Mouse (Mus musculus): ENCODE results near the gene Gm49378. TPM values are rescaled to one million over a fixed set of nuclear protein-coding genes. Genes with fewer than 3 reads are reported as not detected.

The Gm49378 gene
- 1.5 and 1.8 TPM in 2 replicates for polyA plus RNA-seq (2015; fragmentation: Nextera tagmentation; extraction: Ambion mirVana)

DNA sequence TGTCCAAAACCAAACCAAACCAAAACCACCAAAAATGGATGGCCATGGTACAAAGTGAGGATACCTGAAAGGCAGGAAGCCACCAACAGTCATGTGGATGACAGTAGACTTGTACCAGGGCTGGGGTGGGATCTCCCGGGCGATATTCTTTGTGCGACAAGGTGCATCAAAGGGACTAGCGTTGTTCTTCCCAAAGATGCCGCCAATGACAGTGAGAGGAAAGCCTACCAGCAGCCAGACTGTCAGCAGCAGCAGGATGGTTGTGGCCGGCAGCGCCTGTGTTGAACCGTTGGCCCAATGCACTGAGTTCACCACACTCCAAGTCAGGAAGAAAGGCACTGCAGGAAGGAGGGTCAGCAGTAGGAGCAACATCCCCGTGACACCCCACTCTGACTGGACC, at the start of gene Gm49378:
Gene Gm49378, minus strand, starts transcription at position 101 of the 400 bp plus-strand sequence.
- no peak within 1 kb of the TSS for H3K4me3 ChIP-seq (ENCODE audit: low read length)

DNA sequence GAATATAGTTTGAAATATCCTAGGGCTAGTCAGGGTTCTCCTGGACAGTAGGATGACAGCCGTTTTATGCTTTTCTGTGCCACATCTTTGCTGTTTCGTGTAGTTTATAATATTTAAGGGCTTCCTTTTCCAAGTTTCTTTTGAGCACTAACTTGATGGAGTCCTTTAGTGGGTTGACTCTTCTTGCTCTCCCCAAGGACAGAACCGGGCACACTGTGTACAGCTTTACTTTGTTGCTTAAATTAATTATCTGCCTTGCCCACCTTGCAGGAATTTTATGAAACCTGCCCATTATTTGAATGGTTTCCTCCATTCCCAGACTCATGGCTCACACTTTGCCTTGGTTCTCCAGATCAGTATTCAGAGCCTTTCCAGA, 44.4 kb upstream of the Gm49378 start:
- Histone ChIP-seq H3K9me3 (ENCODE audit: control insufficient read depth, low read length) (no peaks in the 10 kb centered on the region), H3K9ac (ENCODE audit: low read length) (peak overlapping the region; percentile 78), H3K4me1 (replicated peaks; ENCODE audit: control insufficient read depth, insufficient read depth, low read length) (peaks cover 10% of the 10 kb centered on the region), H3K27me3 (ENCODE audit: control insufficient read depth, insufficient read depth, low read depth, low read length) (no peaks in the 10 kb centered on the region), H3K4me2 (ENCODE audit: low read depth, low read length) (peak overlapping the region; percentile 74), H3K4me3 (ENCODE audit: low read length) (peak overlapping the region; percentile 78), H3K27ac (ENCODE audit: low read length) (peak overlapping the region; percentile 90), H3K36me3 (ENCODE audit: control insufficient read depth, insufficient read depth, low read length) (peaks cover 19% of the 10 kb centered on the region)
- peak; percentile 23 for ATAC-seq (ENCODE audit: low read depth)
- 10% methylated on average over 3 of the region's 3 CpGs for WGBS

More for the DNA sequence above, at the start of gene Gm49378:
- Histone ChIP-seq H3K4me2 (ENCODE audit: low read depth, low read length) (no peak within 1 kb of the TSS), H3K9ac (ENCODE audit: low read length) (no peak within 1 kb of the TSS), H3K9me3 (ENCODE audit: control insufficient read depth, low read length) (no peaks in the 10 kb centered on the region), H3K4me1 (replicated peaks; ENCODE audit: control insufficient read depth, insufficient read depth, low read length) (peaks cover 12% of the 10 kb centered on the region; the same call in 1 of the 2 replicates), H3K27me3 (ENCODE audit: control insufficient read depth, insufficient read depth, low read depth, low read length) (no peaks in the 10 kb centered on the region), H3K36me3 (ENCODE audit: control insufficient read depth, insufficient read depth, low read length) (peaks cover 48% of the 10 kb centered on the region), H3K27ac (ENCODE audit: low read length) (no peak within 1 kb of the TSS)
- WGBS, result 97% methylated on average over 9 of the region's 9 CpGs
- no peak for ATAC-seq (ENCODE audit: low read depth)

DNA sequence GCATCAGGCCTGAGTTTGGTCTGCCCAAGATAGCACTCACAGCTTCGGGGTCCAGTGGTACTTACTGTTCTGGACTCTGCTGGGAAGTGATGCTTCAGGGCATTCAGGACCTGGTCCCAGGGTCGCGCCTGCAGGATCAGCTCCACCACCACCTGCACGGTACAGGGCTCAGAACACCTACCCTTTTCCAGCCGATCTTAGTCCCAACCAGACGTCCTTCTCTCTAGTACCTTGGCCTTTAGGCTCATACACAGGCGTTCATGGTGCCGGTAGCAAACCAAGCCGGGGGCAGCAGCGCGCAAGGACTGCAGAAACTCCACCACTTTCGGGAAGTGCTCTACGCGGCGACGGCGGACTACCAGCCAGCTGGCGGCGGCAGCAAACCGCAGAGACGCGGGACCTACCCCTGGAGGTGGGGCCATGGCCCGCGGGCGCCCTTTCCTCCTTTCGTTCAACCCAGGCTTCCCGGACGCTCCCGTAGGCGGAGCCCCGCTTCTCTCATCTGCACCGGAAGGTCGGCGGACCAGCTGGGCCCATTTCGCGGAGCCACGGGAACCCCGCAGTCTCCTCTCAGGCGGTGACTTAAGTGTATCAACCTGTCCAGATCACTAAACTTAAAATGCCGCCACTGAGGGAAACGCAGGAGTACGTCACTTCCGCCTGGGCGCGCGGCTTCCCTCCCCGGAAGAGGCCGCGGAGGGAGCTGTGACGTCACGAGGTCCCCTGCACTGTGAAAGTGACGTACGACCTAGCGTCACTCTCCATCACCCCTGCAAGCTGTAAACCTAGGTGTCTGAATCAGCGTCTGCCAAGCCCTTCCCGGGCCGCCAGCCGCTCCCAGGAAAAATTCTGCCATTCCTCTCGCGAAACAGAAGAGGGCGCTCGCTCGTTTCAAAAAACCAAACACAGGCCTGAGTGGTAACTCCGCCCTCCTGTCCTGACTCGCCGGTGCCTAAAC, 43.7 kb upstream of the Gm49378 start, which contains the start of gene Tinf2:
Gene Tinf2, minus strand, starts transcription at position 661 of the 958 bp plus-strand sequence.
- H3K9ac ChIP-seq (ENCODE audit: low read length), result peak within 1 kb of the TSS; percentile 78
- H3K9me3 ChIP-seq (ENCODE audit: control insufficient read depth, low read length), result no peaks in the 10 kb centered on the region
- under 1% methylated on average over 65 of the region's 66 CpGs for WGBS
- peak within 1 kb of the TSS; percentile 78 for H3K4me3 ChIP-seq (ENCODE audit: low read length)
- peak within 1 kb of the TSS; percentile 74 for H3K4me2 ChIP-seq (ENCODE audit: low read depth, low read length)
- peaks cover 23% of the 10 kb centered on the region for H3K36me3 ChIP-seq (ENCODE audit: control insufficient read depth, insufficient read depth, low read length)
- peak within 1 kb of the TSS; percentile 90 for H3K27ac ChIP-seq (ENCODE audit: low read length)
- ATAC-seq (ENCODE audit: low read depth), result peak; percentile 98
- H3K4me1 ChIP-seq (replicated peaks; ENCODE audit: control insufficient read depth, insufficient read depth, low read length), result peaks cover 10% of the 10 kb centered on the region
- H3K27me3 ChIP-seq (ENCODE audit: control insufficient read depth, insufficient read depth, low read depth, low read length), result no peaks in the 10 kb centered on the region

DNA sequence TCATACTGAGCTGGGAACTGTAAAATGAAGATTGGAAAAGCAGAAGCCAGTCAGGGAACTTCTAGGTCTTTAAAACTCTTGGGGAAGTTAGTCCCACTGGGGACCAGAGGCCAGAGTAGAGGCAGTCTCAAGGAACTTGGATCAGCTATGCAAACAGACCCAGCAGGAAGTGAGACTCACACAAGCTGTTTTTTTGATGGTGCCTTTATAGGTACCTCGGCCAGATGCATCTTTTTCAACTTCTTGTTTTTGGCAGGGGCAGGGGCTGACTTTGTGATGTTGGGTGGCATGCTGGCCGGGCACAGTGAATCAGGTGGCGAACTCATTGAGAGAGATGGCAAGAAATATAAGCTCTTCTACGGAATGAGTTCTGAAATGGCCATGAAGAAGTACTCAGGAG, 39.9 kb upstream of the Gm49378 start:
- H3K4me2 ChIP-seq (ENCODE audit: low read depth, low read length), result no peak overlapping the region
- H3K4me3 ChIP-seq (ENCODE audit: low read length), result no peak overlapping the region
- no peak overlapping the region for H3K27ac ChIP-seq (ENCODE audit: low read length)
- no peaks in the 10 kb centered on the region for H3K9me3 ChIP-seq (ENCODE audit: control insufficient read depth, low read length)
- H3K36me3 ChIP-seq (ENCODE audit: control insufficient read depth, insufficient read depth, low read length), result peaks cover 38% of the 10 kb centered on the region
- no peak overlapping the region for H3K9ac ChIP-seq (ENCODE audit: low read length)
- H3K27me3 ChIP-seq (ENCODE audit: control insufficient read depth, insufficient read depth, low read depth, low read length), result no peaks in the 10 kb centered on the region
- peaks cover 14% of the 10 kb centered on the region for H3K4me1 ChIP-seq (replicated peaks; ENCODE audit: control insufficient read depth, insufficient read depth, low read length)
- 80% methylated on average over 4 of the region's 4 CpGs for WGBS
- no peak for ATAC-seq (ENCODE audit: low read depth)

DNA sequence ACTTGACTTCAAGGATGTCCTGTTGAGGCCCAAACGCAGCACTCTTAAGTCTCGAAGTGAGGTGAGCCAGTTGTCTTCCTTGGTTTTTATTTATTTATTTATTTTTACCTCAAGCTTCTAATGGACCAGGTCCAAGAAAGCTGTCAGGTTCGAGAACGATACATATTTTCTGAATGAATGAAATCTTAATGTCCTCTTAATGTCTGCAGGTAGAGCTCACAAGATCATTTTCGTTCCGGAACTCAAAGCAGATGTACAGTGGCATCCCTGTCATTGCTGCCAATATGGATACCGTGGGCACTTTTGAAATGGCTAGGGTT, 35.0 kb upstream of the Gm49378 start:
- Histone ChIP-seq H3K36me3 (ENCODE audit: control insufficient read depth, insufficient read depth, low read length) (peaks cover 24% of the 10 kb centered on the region), H3K4me2 (ENCODE audit: low read depth, low read length) (peak overlapping the region; percentile 93), H3K27ac (ENCODE audit: low read length) (peak overlapping the region; percentile 93), H3K4me1 (replicated peaks; ENCODE audit: control insufficient read depth, insufficient read depth, low read length) (peaks cover 10% of the 10 kb centered on the region), H3K9ac (ENCODE audit: low read length) (peak overlapping the region; percentile 89), H3K9me3 (ENCODE audit: control insufficient read depth, low read length) (no peaks in the 10 kb centered on the region), H3K4me3 (ENCODE audit: low read length) (peak overlapping the region; percentile 97), H3K27me3 (ENCODE audit: control insufficient read depth, insufficient read depth, low read depth, low read length) (no peaks in the 10 kb centered on the region)
- 68% methylated on average over 7 of the region's 7 CpGs for WGBS
- no peak for ATAC-seq (ENCODE audit: low read depth)

DNA sequence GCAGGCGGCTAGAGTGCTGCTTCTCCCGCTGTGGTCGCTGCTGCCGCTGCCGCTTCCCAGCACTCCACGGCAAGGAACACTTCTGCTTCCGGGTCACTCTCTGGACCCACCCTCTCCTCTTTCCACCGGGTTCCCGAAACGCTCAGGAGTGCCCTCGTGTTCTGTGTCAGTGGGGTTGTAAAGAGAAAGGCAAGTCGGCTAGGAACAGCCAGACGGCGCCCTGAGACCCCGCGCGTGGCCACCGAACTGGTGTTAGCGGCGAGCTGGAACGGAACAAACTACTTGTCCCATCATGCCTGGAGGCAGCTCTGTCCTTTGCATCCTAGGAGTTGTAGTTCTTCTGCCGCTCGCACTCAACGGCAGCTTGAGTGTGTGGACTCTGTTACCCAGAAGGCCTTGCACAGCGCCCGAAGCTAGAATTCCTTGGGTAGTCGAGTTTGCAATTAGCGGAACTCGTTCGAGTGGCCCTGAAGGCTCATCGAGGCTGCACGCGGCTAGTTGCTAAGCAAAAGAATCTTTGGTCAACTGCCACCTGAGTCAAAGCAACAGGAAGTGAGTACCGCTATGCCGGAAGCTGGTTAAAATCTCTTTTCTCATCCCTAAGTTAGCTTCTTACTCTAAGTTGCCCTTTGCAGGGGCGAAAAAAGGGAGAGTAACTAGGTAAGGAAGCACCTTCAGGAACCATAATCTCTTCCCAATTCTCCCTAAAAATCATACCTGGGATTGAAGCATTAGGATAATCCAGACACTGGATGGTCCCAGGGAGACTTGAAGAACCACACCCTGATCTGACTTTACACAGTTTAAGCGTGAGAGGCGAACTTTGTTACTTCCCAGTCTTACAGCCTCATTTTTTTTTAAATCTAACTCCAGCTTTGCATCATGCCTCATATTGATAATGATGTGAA, 34.4 kb upstream of the Gm49378 start, which contains the start of the genes Gmpr2 and Nedd8:
Gene Gmpr2, plus strand, starts transcription at position 109 of the 908 bp plus-strand sequence.
Gene Nedd8, minus strand, starts transcription at position 292 of the 908 bp plus-strand sequence.
- Histone ChIP-seq H3K4me3 (ENCODE audit: low read length) (peak within 1 kb of the TSS; percentile 97), H3K27ac (ENCODE audit: low read length) (peak within 1 kb of the TSS; percentile 93), H3K4me2 (ENCODE audit: low read depth, low read length) (peak within 1 kb of the TSS; percentile 93), H3K4me1 (replicated peaks; ENCODE audit: control insufficient read depth, insufficient read depth, low read length) (peaks cover 10% of the 10 kb centered on the region), H3K9ac (ENCODE audit: low read length) (peak within 1 kb of the TSS; percentile 89), H3K9me3 (ENCODE audit: control insufficient read depth, low read length) (no peaks in the 10 kb centered on the region), H3K27me3 (ENCODE audit: control insufficient read depth, insufficient read depth, low read depth, low read length) (no peaks in the 10 kb centered on the region), H3K36me3 (ENCODE audit: control insufficient read depth, insufficient read depth, low read length) (peaks cover 19% of the 10 kb centered on the region)
- ATAC-seq (ENCODE audit: low read depth), result peak; percentile 99
- under 1% methylated on average over 38 of the region's 38 CpGs for WGBS

DNA sequence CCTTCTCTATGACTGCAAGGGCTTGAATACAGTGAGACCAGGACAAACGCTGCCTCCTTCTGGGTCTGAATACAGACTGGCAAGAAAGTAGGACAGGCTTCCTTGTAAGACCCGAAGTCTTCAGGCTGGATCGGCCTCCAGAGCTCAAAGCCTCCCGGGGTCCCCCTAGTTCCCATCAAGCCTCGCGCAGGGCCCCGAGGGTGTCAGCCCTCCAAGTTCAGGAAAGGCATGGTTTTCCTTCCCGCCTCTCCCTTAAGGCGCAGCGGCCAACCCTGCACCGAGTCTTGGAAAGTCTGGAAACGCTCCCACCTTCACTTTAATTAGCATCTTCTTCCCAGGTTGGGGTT, 33.8 kb upstream of the Gm49378 start:
- Histone ChIP-seq H3K36me3 (ENCODE audit: control insufficient read depth, insufficient read depth, low read length) (peaks cover 16% of the 10 kb centered on the region; the same call in 1 of the 2 replicates), H3K4me1 (replicated peaks; ENCODE audit: control insufficient read depth, insufficient read depth, low read length) (peaks cover 10% of the 10 kb centered on the region), H3K27ac (ENCODE audit: low read length) (peak overlapping the region; percentile 93), H3K4me3 (ENCODE audit: low read length) (peak overlapping the region; percentile 97), H3K4me2 (ENCODE audit: low read depth, low read length) (peak overlapping the region; percentile 93), H3K9ac (ENCODE audit: low read length) (peak overlapping the region; percentile 89), H3K27me3 (ENCODE audit: control insufficient read depth, insufficient read depth, low read depth, low read length) (no peaks in the 10 kb centered on the region), H3K9me3 (ENCODE audit: control insufficient read depth, low read length) (no peaks in the 10 kb centered on the region)
- WGBS, result under 1% methylated on average over 12 of the region's 12 CpGs
- ATAC-seq (ENCODE audit: low read depth), result peak; percentile 50

DNA sequence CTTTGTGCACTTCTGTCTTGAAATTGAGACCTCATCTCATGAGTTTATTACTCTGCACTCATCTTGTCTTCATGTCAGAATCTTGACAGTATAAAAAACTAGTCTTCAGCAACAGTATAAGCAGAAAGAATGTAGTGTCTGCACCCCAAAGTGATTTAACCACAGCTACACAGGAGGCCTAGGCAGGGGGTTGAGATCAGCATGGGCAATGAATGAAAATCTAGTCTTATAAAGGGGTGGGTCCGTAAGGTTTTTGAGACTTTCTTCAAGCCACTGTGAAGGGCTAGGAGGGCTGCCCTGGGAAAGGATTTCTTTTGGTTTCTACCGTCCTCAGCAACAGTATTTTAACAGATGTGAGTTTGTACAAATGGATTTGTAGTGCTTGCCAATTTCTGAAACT, 22.9 kb upstream of the Gm49378 start:
- H3K36me3 ChIP-seq (ENCODE audit: control insufficient read depth, insufficient read depth, low read length), result peaks cover 19% of the 10 kb centered on the region
- H3K27ac ChIP-seq (ENCODE audit: low read length), result 0 out of 2 replicates have a peak overlapping the region, but pooled peaks have one; percentile 9
- H3K9ac ChIP-seq (ENCODE audit: low read length), result peak overlapping the region; percentile 70
- no peaks in the 10 kb centered on the region for H3K27me3 ChIP-seq (ENCODE audit: control insufficient read depth, insufficient read depth, low read depth, low read length)
- H3K4me3 ChIP-seq (ENCODE audit: low read length), result peak overlapping the region; percentile 75
- H3K9me3 ChIP-seq (ENCODE audit: control insufficient read depth, low read length), result no peaks in the 10 kb centered on the region
- peak overlapping the region; percentile 61 for H3K4me2 ChIP-seq (ENCODE audit: low read depth, low read length)
- peaks cover 11% of the 10 kb centered on the region for H3K4me1 ChIP-seq (replicated peaks; ENCODE audit: control insufficient read depth, insufficient read depth, low read length)
- WGBS, result 46% methylated on average over 2 of the region's 2 CpGs
- peak; percentile 5; the same call in 1 of the 2 replicates for ATAC-seq (ENCODE audit: low read depth)

All from lung, embryonic 16.5 days (tissue).